Mouse (Mus musculus): ENCODE measurements around the gene Ick. TPM values are rescaled to one million over a fixed set of nuclear protein-coding genes. Genes with fewer than 3 reads are reported as not detected.
"Not testable (repeated sequence)": the region's sequence is repeated elsewhere in the genome, so short reads cannot be mapped to it uniquely, and the experiment has no call there.

The Ick gene
- 8.2 and 8.9 TPM in 2 replicates for polyA plus RNA-seq (2012; rRNA removed)

DNA sequence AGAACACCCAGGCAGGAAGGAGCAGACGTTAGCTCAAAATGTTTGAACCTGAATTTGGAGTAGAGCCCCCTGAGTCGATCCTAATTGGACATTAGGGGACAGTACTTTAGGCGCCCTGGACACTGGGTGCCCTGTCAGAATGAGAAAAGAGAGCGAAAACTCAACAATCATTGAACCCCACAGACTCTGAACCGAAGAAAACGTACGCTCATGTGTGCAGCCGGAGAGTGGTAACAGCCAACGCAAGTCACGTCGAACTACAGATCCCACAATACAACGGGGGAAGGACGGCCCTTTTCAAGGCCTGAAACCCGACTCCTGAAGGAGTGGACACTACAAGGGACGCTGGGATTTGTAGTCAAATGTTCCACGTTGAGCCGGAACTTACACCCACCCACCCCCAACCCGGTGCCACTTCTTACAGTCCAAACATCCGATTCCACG is at the start of gene Ick, which contains the start of gene Fbxo9:
Gene Ick (plus strand): TSS at position 397 of the 444 bp plus-strand sequence.
Gene Fbxo9 (minus strand): TSS at position 270 of the 444 bp plus-strand sequence.
- Histone ChIP-seq H3K4me1 (ENCODE audit: control insufficient read depth, insufficient read depth, low read length) (peaks cover 14% of the 10 kb centered on the region; the same call in 1 of the 2 replicates), H3K4me3 (ENCODE audit: insufficient read depth, low read depth, low read length) (peak within 1 kb of the TSS; percentile 77), H3K36me3 (ENCODE audit: control insufficient read depth, insufficient read depth, low read length) (no peaks in the 10 kb centered on the region), H3K27me3 (replicated peaks; ENCODE audit: control insufficient read depth, insufficient read depth, low read length) (no peaks in the 10 kb centered on the region), H3K27ac (ENCODE audit: insufficient read depth, low read depth, low read length) (peak within 1 kb of the TSS; percentile 93)
- peak; percentile 97 for DNase-seq
- TF ChIP-seq CTCF (conservative IDR thresholded peaks at IDR 0.05; ENCODE audit: insufficient read depth, insufficient read length, low read depth, low read length) = no peak
- TF ChIP-seq POLR2A (IDR thresholded peaks at IDR 0.05; ENCODE audit: low read depth, low read length) = no peak
- WGBS = 0% methylated on average over 20 of the region's 20 CpGs

GRCm38 (mm10) chr9:78059525-78060120 is 49.4 kb upstream of the Ick start:
- no peak overlapping the region for H3K4me3 ChIP-seq (ENCODE audit: insufficient read depth, low read depth, low read length)

GRCm38 (mm10) chr9:78062392-78062791 is 46.6 kb upstream of the Ick start:
- no peak for DNase-seq

More at GRCm38 (mm10) chr9:78059525-78060120, 49.4 kb upstream of the Ick start:
- TF ChIP-seq CTCF (conservative IDR thresholded peaks at IDR 0.05; ENCODE audit: insufficient read depth, insufficient read length, low read depth, low read length) = no peak
- TF ChIP-seq POLR2A (IDR thresholded peaks at IDR 0.05; ENCODE audit: low read depth, low read length) = no peak
- H3K4me1 ChIP-seq (ENCODE audit: control insufficient read depth, insufficient read depth, low read length) = peaks cover 4% of the 10 kb centered on the region
- DNase-seq = no peak
- no peak overlapping the region for H3K27ac ChIP-seq (ENCODE audit: insufficient read depth, low read depth, low read length)
- WGBS = 76% methylated on average over 16 of the region's 16 CpGs
- no peaks in the 10 kb centered on the region for H3K36me3 ChIP-seq (ENCODE audit: control insufficient read depth, insufficient read depth, low read length)
- H3K27me3 ChIP-seq (replicated peaks; ENCODE audit: control insufficient read depth, insufficient read depth, low read length) = no peaks in the 10 kb centered on the region

DNA sequence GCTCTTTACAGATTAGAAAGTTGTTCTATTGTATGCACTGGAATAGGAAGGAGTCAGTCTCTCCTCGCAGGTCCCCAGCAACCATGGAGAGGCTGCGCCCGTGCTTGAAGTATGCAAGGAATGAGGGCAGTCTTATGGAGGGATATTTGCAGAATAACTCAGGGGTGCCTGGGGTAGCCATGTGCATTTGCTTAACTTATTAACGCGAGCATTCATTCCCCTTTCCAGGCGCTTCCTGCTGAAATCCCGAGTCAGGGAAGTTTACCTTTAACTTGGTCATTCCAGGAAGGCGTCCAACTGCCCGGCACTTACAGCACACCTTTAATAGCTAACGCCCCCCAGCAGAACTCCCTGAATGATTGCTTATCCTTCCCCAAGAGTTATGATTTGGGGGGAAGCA is 44.9 kb upstream of the Ick start:
- Histone ChIP-seq H3K4me1 (ENCODE audit: control insufficient read depth, insufficient read depth, low read length) (peaks cover 7% of the 10 kb centered on the region), H3K36me3 (ENCODE audit: control insufficient read depth, insufficient read depth, low read length) (no peaks in the 10 kb centered on the region), H3K4me3 (ENCODE audit: insufficient read depth, low read depth, low read length) (no peak overlapping the region), H3K27ac (ENCODE audit: insufficient read depth, low read depth, low read length) (0 out of 2 replicates have a peak overlapping the region, but pooled peaks have one; percentile 55), H3K27me3 (replicated peaks; ENCODE audit: control insufficient read depth, insufficient read depth, low read length) (no peaks in the 10 kb centered on the region)
- WGBS = 26% methylated on average over 10 of the region's 10 CpGs
- DNase-seq = peak; percentile 81
- TF ChIP-seq CTCF (conservative IDR thresholded peaks at IDR 0.05; ENCODE audit: insufficient read depth, insufficient read length, low read depth, low read length) = no peak
- no peak for TF ChIP-seq POLR2A (IDR thresholded peaks at IDR 0.05; ENCODE audit: low read depth, low read length)

More at GRCm38 (mm10) chr9:78062392-78062791, 46.6 kb upstream of the Ick start:
- Histone ChIP-seq H3K36me3 (ENCODE audit: control insufficient read depth, insufficient read depth, low read length) (no peaks in the 10 kb centered on the region), H3K27ac (ENCODE audit: insufficient read depth, low read depth, low read length) (no peak overlapping the region), H3K4me3 (ENCODE audit: insufficient read depth, low read depth, low read length) (no peak overlapping the region), H3K4me1 (ENCODE audit: control insufficient read depth, insufficient read depth, low read length) (peaks cover 7% of the 10 kb centered on the region), H3K27me3 (replicated peaks; ENCODE audit: control insufficient read depth, insufficient read depth, low read length) (no peaks in the 10 kb centered on the region)
- WGBS = 92% methylated on average over 9 of the region's 9 CpGs
- TF ChIP-seq POLR2A (IDR thresholded peaks at IDR 0.05; ENCODE audit: low read depth, low read length) = no peak
- TF ChIP-seq CTCF (conservative IDR thresholded peaks at IDR 0.05; ENCODE audit: insufficient read depth, insufficient read length, low read depth, low read length) = no peak

GRCm38 (mm10) chr9:78070496-78070895 is 38.5 kb upstream of the Ick start:
- 71% methylated on average over 5 of the region's 5 CpGs for WGBS

GRCm38 (mm10) chr9:78071626-78072025 is 37.4 kb upstream of the Ick start:
- 89% methylated on average over 4 of the region's 4 CpGs for WGBS
- no peaks in the 10 kb centered on the region for H3K27me3 ChIP-seq (replicated peaks; ENCODE audit: control insufficient read depth, insufficient read depth, low read length)
- H3K27ac ChIP-seq (ENCODE audit: insufficient read depth, low read depth, low read length) = no peak overlapping the region
- no peak for DNase-seq
- H3K4me3 ChIP-seq (ENCODE audit: insufficient read depth, low read depth, low read length) = no peak overlapping the region
- no peaks in the 10 kb centered on the region for H3K36me3 ChIP-seq (ENCODE audit: control insufficient read depth, insufficient read depth, low read length)
- H3K4me1 ChIP-seq (ENCODE audit: control insufficient read depth, insufficient read depth, low read length) = no peaks in the 10 kb centered on the region
- TF ChIP-seq CTCF (conservative IDR thresholded peaks at IDR 0.05; ENCODE audit: insufficient read depth, insufficient read length, low read depth, low read length) = no peak
- no peak for TF ChIP-seq POLR2A (IDR thresholded peaks at IDR 0.05; ENCODE audit: low read depth, low read length)

More at GRCm38 (mm10) chr9:78070496-78070895, 38.5 kb upstream of the Ick start:
- Histone ChIP-seq H3K4me3 (ENCODE audit: insufficient read depth, low read depth, low read length) (no peak overlapping the region), H3K27ac (ENCODE audit: insufficient read depth, low read depth, low read length) (no peak overlapping the region), H3K36me3 (ENCODE audit: control insufficient read depth, insufficient read depth, low read length) (no peaks in the 10 kb centered on the region), H3K27me3 (replicated peaks; ENCODE audit: control insufficient read depth, insufficient read depth, low read length) (no peaks in the 10 kb centered on the region), H3K4me1 (ENCODE audit: control insufficient read depth, insufficient read depth, low read length) (no peaks in the 10 kb centered on the region; the same call in 1 of the 2 replicates)
- no peak for DNase-seq
- TF ChIP-seq POLR2A (IDR thresholded peaks at IDR 0.05; ENCODE audit: low read depth, low read length) (no peak), CTCF (conservative IDR thresholded peaks at IDR 0.05; ENCODE audit: insufficient read depth, insufficient read length, low read depth, low read length) (no peak)

GRCm38 (mm10) chr9:78073291-78073690 is 35.7 kb upstream of the Ick start:
- not testable (repeated sequence) for H3K27ac ChIP-seq (ENCODE audit: insufficient read depth, low read depth, low read length); H3K4me3 ChIP-seq (ENCODE audit: insufficient read depth, low read depth, low read length); H3K27me3 ChIP-seq (replicated peaks; ENCODE audit: control insufficient read depth, insufficient read depth, low read length); DNase-seq; H3K36me3 ChIP-seq (ENCODE audit: control insufficient read depth, insufficient read depth, low read length); H3K4me1 ChIP-seq (ENCODE audit: control insufficient read depth, insufficient read depth, low read length)
- WGBS = 88% methylated on average over 3 of the region's 3 CpGs

Measured in kidney, adult 2 months (tissue).